Comparison of ENCODE assay signal across 9 mouse cellular contexts in genomic region chr10:73161757-73162156, GRCm38 (mm10).
"Had no signal": no experiment of that assay in that cellular context is flagged by ENCODE, and none has a peak within 500 bp of the region (broad histone marks: within the 10 kb centered on the region; RNA-seq: fewer than 3 reads in every experiment).

No protein-coding gene starts in this region.

- ATAC-seq: liver, postnatal 0 days; midbrain, embryonic 13.5 days; midbrain, embryonic 15.5 days had no signal

- DNase-seq: liver, postnatal 0 days; lung, adult 2 months; lung, postnatal 14 days; lung, postnatal 36 days; thymus, adult 18-20 months; thymus, postnatal 14 days; thymus, postnatal 36 days had no signal
